Mouse (Mus musculus) c-Kit-positive CD71-positive TER-119-positive erythroid progenitor cells, embryonic 14.5 days (primary cell): ENCODE results near the gene Oxld1.

Experiments used
- DNase-seq: peaks from one replicate; pipeline ENCODE4 v3.0.0-alpha.2; 2013; ENCODE audit warnings: low spot score

Oxld1 gene

GRCm38 (mm10) chr11:120483448-120483934 is 25.6 kb upstream of the Oxld1 start:
- DNase-seq = no peak

- no peak for DNase-seq
Measured at GRCm38 (mm10) chr11:120472052-120472451, 14.2 kb upstream of the Oxld1 start.

- DNase-seq = no peak
Measured at GRCm38 (mm10) chr11:120467736-120468092, 9.8 kb upstream of the Oxld1 start.

- peak; percentile 96 for DNase-seq
Measured at GRCm38 (mm10) chr11:120467051-120467735, 9.3 kb upstream of the Oxld1 start, which contains the start of gene Arl16. Arl16 (minus strand) TSS chr11:120467607.

- no peak for DNase-seq
Measured at GRCm38 (mm10) chr11:120465521-120465920, 7.7 kb upstream of the Oxld1 start.

- no peak for DNase-seq
Measured at GRCm38 (mm10) chr11:120464365-120464764, 6.5 kb upstream of the Oxld1 start.

- DNase-seq = no peak
Measured at GRCm38 (mm10) chr11:120463536-120463935, 5.7 kb upstream of the Oxld1 start.

GRCm38 (mm10) chr11:120458847-120459597 is 1.2 kb upstream of the Oxld1 start:
- DNase-seq = no peak

GRCm38 (mm10) chr11:120457370-120457769 is 498 bp downstream of the Oxld1 start:
- peak; percentile 48 for DNase-seq

- peak; percentile 45 for DNase-seq
Measured at GRCm38 (mm10) chr11:120455413-120455812, 2.5 kb downstream of the Oxld1 start.

- no peak for DNase-seq
Measured at GRCm38 (mm10) chr11:120454965-120455364, 2.9 kb downstream of the Oxld1 start.

GRCm38 (mm10) chr11:120453306-120453705 is 4.6 kb downstream of the Oxld1 start, which contains the start of gene Pde6g:
Pde6g (minus strand) TSS chr11:120453500.
- DNase-seq = no peak

GRCm38 (mm10) chr11:120452246-120452645 is 5.6 kb downstream of the Oxld1 start:
- no peak for DNase-seq

GRCm38 (mm10) chr11:120447179-120447578 is 10.7 kb downstream of the Oxld1 start:
- no peak for DNase-seq

GRCm38 (mm10) chr11:120445475-120445874 is 12.4 kb downstream of the Oxld1 start:
- no peak for DNase-seq

GRCm38 (mm10) chr11:120444106-120444505 is 13.8 kb downstream of the Oxld1 start:
- no peak for DNase-seq

- DNase-seq = no peak
Measured at GRCm38 (mm10) chr11:120442765-120443280, 15.0 kb downstream of the Oxld1 start.

- no peak for DNase-seq
Measured at GRCm38 (mm10) chr11:120442344-120442743, 15.5 kb downstream of the Oxld1 start, which contains the start of gene Tspan10. Tspan10 (plus strand) TSS chr11:120442644.

- DNase-seq = no peak
Measured at GRCm38 (mm10) chr11:120437857-120438385, 19.9 kb downstream of the Oxld1 start.

- DNase-seq = peak; percentile 73
Measured at GRCm38 (mm10) chr11:120437152-120437856, 20.6 kb downstream of the Oxld1 start, which contains the start of gene Nploc4. Nploc4 (minus strand) TSS chr11:120437708.

GRCm38 (mm10) chr11:120426727-120427126 is 31.1 kb downstream of the Oxld1 start:
- no peak for DNase-seq
